Mouse (Mus musculus): ENCODE measurements around the gene Trim63. TPM values are rescaled to one million over a fixed set of nuclear protein-coding genes. Genes with fewer than 3 reads are reported as not detected.
"Not testable (repeated sequence)": the region's sequence is repeated elsewhere in the genome, so short reads cannot be mapped to it uniquely, and the experiment has no call there.

Trim63 gene
- 0.46 TPM in 1 of 2 replicates, not detected in the other for polyA plus RNA-seq (2012; rRNA removed)

- Histone ChIP-seq H3K36me3 (ENCODE audit: control insufficient read depth, insufficient read depth, low read length) (no peaks in the 10 kb centered on the region), H3K27ac (ENCODE audit: insufficient read depth, low read depth, low read length) (no peak within 1 kb of the TSS), H3K27me3 (ENCODE audit: control insufficient read depth, insufficient read depth, low read length) (no peaks in the 10 kb centered on the region), H3K4me3 (ENCODE audit: low read depth, low read length) (no peak within 1 kb of the TSS), H3K4me1 (ENCODE audit: control insufficient read depth, insufficient read depth, insufficient read length, low read length) (peaks cover 2% of the 10 kb centered on the region)
- no peak for TF ChIP-seq CTCF (IDR thresholded peaks at IDR 0.05; ENCODE audit: extremely low read depth, insufficient read length, insufficient replicate concordance, low read depth, low read length)
- TF ChIP-seq POLR2A (IDR thresholded peaks at IDR 0.05; ENCODE audit: low read depth, low read length), result no peak
- WGBS, result 63% methylated on average over 11 of the region's 11 CpGs
Measured at GRCm38 (mm10) chr4:134314876-134315275, at the start of gene Trim63. Gene Trim63, plus strand, starts transcription at chr4:134315120.

- 77% methylated on average over 9 of the region's 9 CpGs for WGBS
Measured at GRCm38 (mm10) chr4:134265860-134266585, 48.9 kb upstream of the Trim63 start.

GRCm38 (mm10) chr4:134268102-134268655, 46.7 kb upstream of the Trim63 start:
- WGBS, result 83% methylated on average over 19 of the region's 19 CpGs
- TF ChIP-seq POLR2A (IDR thresholded peaks at IDR 0.05; ENCODE audit: low read depth, low read length), result no peak
- no peak for TF ChIP-seq CTCF (IDR thresholded peaks at IDR 0.05; ENCODE audit: extremely low read depth, insufficient read length, insufficient replicate concordance, low read depth, low read length)
- no peaks in the 10 kb centered on the region for H3K27me3 ChIP-seq (ENCODE audit: control insufficient read depth, insufficient read depth, low read length)
- H3K36me3 ChIP-seq (ENCODE audit: control insufficient read depth, insufficient read depth, low read length), result no peaks in the 10 kb centered on the region
- H3K27ac ChIP-seq (ENCODE audit: insufficient read depth, low read depth, low read length), result no peak overlapping the region
- no peak overlapping the region for H3K4me3 ChIP-seq (ENCODE audit: low read depth, low read length)
- H3K4me1 ChIP-seq (ENCODE audit: control insufficient read depth, insufficient read depth, insufficient read length, low read length), result no peaks in the 10 kb centered on the region

More at GRCm38 (mm10) chr4:134265860-134266585, 48.9 kb upstream of the Trim63 start:
- no peak overlapping the region for H3K27ac ChIP-seq (ENCODE audit: insufficient read depth, low read depth, low read length)
- H3K27me3 ChIP-seq (ENCODE audit: control insufficient read depth, insufficient read depth, low read length), result no peaks in the 10 kb centered on the region
- H3K4me1 ChIP-seq (ENCODE audit: control insufficient read depth, insufficient read depth, insufficient read length, low read length), result no peaks in the 10 kb centered on the region
- TF ChIP-seq CTCF (IDR thresholded peaks at IDR 0.05; ENCODE audit: extremely low read depth, insufficient read length, insufficient replicate concordance, low read depth, low read length) (no peak), POLR2A (IDR thresholded peaks at IDR 0.05; ENCODE audit: low read depth, low read length) (no peak)
- H3K4me3 ChIP-seq (ENCODE audit: low read depth, low read length), result peak overlapping the region; percentile 29; the same call in 1 of the 2 replicates
- no peaks in the 10 kb centered on the region for H3K36me3 ChIP-seq (ENCODE audit: control insufficient read depth, insufficient read depth, low read length)

- not testable (repeated sequence) for H3K4me1 ChIP-seq (ENCODE audit: control insufficient read depth, insufficient read depth, insufficient read length, low read length); H3K27ac ChIP-seq (ENCODE audit: insufficient read depth, low read depth, low read length); H3K36me3 ChIP-seq (ENCODE audit: control insufficient read depth, insufficient read depth, low read length); H3K4me3 ChIP-seq (ENCODE audit: low read depth, low read length); H3K27me3 ChIP-seq (ENCODE audit: control insufficient read depth, insufficient read depth, low read length)
Measured at GRCm38 (mm10) chr4:134269622-134270021, 45.3 kb upstream of the Trim63 start.

GRCm38 (mm10) chr4:134271979-134272378, 42.9 kb upstream of the Trim63 start:
- Histone ChIP-seq H3K4me1 (ENCODE audit: control insufficient read depth, insufficient read depth, insufficient read length, low read length) (no peaks in the 10 kb centered on the region), H3K27ac (ENCODE audit: insufficient read depth, low read depth, low read length) (no peak overlapping the region), H3K36me3 (ENCODE audit: control insufficient read depth, insufficient read depth, low read length) (peaks cover 4% of the 10 kb centered on the region), H3K4me3 (ENCODE audit: low read depth, low read length) (no peak overlapping the region), H3K27me3 (ENCODE audit: control insufficient read depth, insufficient read depth, low read length) (no peaks in the 10 kb centered on the region)
- 85% methylated on average over 7 of the region's 7 CpGs for WGBS
- TF ChIP-seq POLR2A (IDR thresholded peaks at IDR 0.05; ENCODE audit: low read depth, low read length), result no peak
- TF ChIP-seq CTCF (IDR thresholded peaks at IDR 0.05; ENCODE audit: extremely low read depth, insufficient read length, insufficient replicate concordance, low read depth, low read length), result no peak

GRCm38 (mm10) chr4:134272731-134273416, 42.0 kb upstream of the Trim63 start:
- no peak for TF ChIP-seq POLR2A (IDR thresholded peaks at IDR 0.05; ENCODE audit: low read depth, low read length)
- TF ChIP-seq CTCF (IDR thresholded peaks at IDR 0.05; ENCODE audit: extremely low read depth, insufficient read length, insufficient replicate concordance, low read depth, low read length), result no peak
- Histone ChIP-seq H3K27ac (ENCODE audit: insufficient read depth, low read depth, low read length) (no peak overlapping the region), H3K36me3 (ENCODE audit: control insufficient read depth, insufficient read depth, low read length) (peaks cover 9% of the 10 kb centered on the region), H3K4me1 (ENCODE audit: control insufficient read depth, insufficient read depth, insufficient read length, low read length) (no peaks in the 10 kb centered on the region), H3K27me3 (ENCODE audit: control insufficient read depth, insufficient read depth, low read length) (no peaks in the 10 kb centered on the region), H3K4me3 (ENCODE audit: low read depth, low read length) (no peak overlapping the region)
- WGBS, result 3% methylated on average over 12 of the region's 13 CpGs

Measured in small intestine, adult 2 months (tissue).